Mouse (Mus musculus): ENCODE results near the gene Sult2a5.

Sult2a5 gene

DNA sequence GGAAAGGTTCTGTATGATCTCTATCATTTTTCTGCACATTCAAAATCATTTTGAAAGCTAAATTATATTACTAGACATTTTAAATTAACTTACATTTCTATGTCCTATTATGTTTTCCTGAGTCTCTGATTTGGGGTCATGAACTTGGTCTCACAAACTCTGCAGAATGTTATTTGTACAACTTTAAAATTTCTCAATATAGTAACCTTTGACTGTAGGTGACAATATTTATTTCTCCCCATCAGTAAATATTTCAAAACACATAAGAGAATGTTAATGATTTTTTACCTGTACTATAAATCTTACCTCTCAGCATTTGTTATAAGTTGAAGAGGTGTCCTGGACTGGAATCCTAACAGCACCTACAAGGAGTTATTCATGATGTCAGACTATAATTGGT is at the start of gene Sult2a5:
Gene Sult2a5, plus strand, starts transcription at position 301 of the 400 bp plus-strand sequence.
- DNase-seq: no peak
